Mouse (Mus musculus): ENCODE measurements at regions not wholly inside any gene's neighbourhood (a gene's known extent, or its start where the extent isn't known, plus 50 kb on each side); places are given as distances from the start of the nearest gene placed in this dataset.

DNA sequence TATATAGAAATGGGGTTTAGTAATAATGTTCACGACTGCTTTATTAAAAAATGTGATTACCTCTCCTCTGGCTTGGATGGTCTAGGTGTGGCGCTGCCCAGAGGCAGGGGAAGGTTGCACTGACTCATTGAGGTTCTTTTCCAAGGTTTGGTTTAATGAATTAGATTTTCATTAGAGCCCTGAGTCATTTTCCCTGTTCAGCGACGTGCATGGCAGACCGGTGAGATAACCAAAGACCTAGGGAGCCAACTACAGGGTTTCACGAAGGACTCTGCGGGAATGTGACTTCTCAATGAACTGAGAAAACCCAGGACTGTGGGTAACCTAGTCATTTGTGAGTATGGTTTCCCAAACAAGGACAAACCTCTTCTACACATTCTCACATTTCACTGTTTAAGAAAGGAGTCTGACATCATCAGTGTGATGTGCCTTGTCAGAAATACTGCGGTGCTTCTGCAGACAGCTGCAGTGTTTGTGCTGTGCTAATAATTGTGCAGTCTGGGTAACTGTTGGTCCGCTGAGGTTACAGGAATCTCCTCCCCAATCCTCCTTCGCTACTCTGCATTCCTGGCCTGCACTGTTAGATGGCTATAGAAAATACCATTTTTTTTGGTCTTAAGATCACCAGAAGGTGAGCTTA, 70.3 kb upstream of the Dnah5 start:
- no peak for DNase-seq (ENCODE audit: low spot score, missing footprints)
- no peak overlapping the region for H3K27ac ChIP-seq (ENCODE audit: low read depth, low read length)
- H3K4me3 ChIP-seq (ENCODE audit: low read depth, low read length) = no peak overlapping the region
- no peak for ATAC-seq (ENCODE audit: low FRiP score)
- H3K9me3 ChIP-seq (ENCODE audit: control insufficient read depth, low read length) = no peaks in the 10 kb centered on the region
- no peaks in the 10 kb centered on the region for H3K27me3 ChIP-seq (ENCODE audit: control insufficient read depth, insufficient read depth, low read length)
- H3K4me1 ChIP-seq (ENCODE audit: control insufficient read depth, insufficient read depth, low read length) = no peaks in the 10 kb centered on the region
- H3K36me3 ChIP-seq (ENCODE audit: control insufficient read depth, insufficient read depth, low read length) = no peaks in the 10 kb centered on the region
- WGBS = 83% methylated on average over 10 of the region's 10 CpGs
- H3K4me2 ChIP-seq = no peak overlapping the region
- no peak overlapping the region for H3K9ac ChIP-seq (ENCODE audit: low read length)

DNA sequence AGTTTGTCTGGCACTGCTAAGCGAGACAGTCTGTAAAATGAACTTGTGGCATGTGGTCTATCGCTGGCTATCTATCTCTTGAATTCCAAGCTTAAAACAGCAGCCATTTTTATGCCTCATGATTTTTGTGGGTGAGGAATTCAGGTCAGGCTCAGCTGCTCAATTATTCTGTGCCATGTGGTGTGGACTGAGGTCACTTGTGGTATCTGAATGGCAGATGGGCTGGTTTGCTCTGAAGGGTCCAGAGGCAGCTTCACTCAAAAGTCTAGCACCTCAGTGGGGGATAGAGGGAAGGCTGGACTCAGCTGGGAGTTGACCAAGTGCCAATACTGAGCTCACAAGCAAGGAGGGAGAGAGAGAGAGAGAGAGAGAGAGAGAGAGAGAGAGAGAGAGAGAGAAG, 69.3 kb upstream of the Dnah5 start:
- H3K27ac ChIP-seq (ENCODE audit: low read depth, low read length) = no peak overlapping the region
- 87% methylated on average over 2 of the region's 2 CpGs for WGBS

DNA sequence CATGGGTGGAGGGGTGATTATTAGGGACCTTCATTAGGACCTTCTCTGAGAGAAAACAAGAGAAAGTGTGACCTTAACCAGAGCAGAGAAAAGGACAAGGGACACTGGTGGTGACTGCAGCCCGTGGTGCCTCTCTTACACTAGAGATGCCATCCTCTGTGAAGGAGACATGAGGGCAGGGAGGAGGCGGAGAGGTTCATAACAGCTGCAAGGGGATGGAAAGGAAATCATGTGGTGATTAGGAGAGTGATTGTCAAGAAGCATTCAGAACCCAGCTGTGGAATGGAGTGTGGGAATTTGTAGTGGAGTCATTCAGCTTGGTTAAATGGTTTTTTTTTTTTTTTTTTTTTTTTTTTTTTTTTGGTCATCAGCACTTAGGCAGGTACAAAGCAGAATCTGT, 64.7 kb upstream of the Dnah5 start:
- Histone ChIP-seq H3K36me3 (ENCODE audit: control insufficient read depth, insufficient read depth, low read length) (no peaks in the 10 kb centered on the region), H3K9me3 (ENCODE audit: control insufficient read depth, low read length) (no peaks in the 10 kb centered on the region), H3K4me1 (ENCODE audit: control insufficient read depth, insufficient read depth, low read length) (no peaks in the 10 kb centered on the region), H3K27me3 (ENCODE audit: control insufficient read depth, insufficient read depth, low read length) (no peaks in the 10 kb centered on the region), H3K4me2 (no peak overlapping the region), H3K4me3 (ENCODE audit: low read depth, low read length) (no peak overlapping the region), H3K9ac (ENCODE audit: low read length) (no peak overlapping the region), H3K27ac (ENCODE audit: low read depth, low read length) (no peak overlapping the region)
- 83% methylated on average over 2 of the region's 2 CpGs for whole genome bisulfite sequencing
- DNase-seq (ENCODE audit: low spot score, missing footprints) (no peak), ATAC-seq (ENCODE audit: low FRiP score) (no peak)

More for the DNA sequence above, 69.3 kb upstream of the Dnah5 start:
- ATAC-seq (ENCODE audit: low FRiP score) (no peak), DNase-seq (ENCODE audit: low spot score, missing footprints) (no peak)
- no peaks in the 10 kb centered on the region for H3K9me3 ChIP-seq (ENCODE audit: control insufficient read depth, low read length)
- no peaks in the 10 kb centered on the region for H3K36me3 ChIP-seq (ENCODE audit: control insufficient read depth, insufficient read depth, low read length)
- H3K4me2 ChIP-seq = no peak overlapping the region
- H3K4me1 ChIP-seq (ENCODE audit: control insufficient read depth, insufficient read depth, low read length) = no peaks in the 10 kb centered on the region
- no peaks in the 10 kb centered on the region for H3K27me3 ChIP-seq (ENCODE audit: control insufficient read depth, insufficient read depth, low read length)
- no peak overlapping the region for H3K9ac ChIP-seq (ENCODE audit: low read length)
- H3K4me3 ChIP-seq (ENCODE audit: low read depth, low read length) = no peak overlapping the region

DNA sequence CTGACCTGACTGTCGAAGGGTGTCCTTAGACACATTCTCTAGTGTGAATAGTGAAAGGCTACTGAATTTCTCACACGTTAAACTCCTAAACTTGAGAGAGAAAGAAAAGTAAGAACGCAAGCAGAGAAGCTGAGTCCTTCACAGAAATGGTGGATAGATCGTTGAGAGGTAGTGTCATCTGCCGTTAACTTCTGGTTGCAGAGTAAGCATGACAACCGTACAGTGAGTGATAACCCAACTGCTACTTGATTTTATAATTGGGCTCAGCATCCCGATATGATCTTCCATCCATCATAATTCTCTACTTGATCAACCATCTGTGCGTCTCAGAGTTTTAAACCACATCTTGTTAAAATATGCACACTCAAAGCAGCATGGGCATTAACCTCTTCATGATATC, 63.3 kb upstream of the Dnah5 start:
- Histone ChIP-seq H3K4me2 (no peak overlapping the region), H3K36me3 (ENCODE audit: control insufficient read depth, insufficient read depth, low read length) (no peaks in the 10 kb centered on the region), H3K27ac (ENCODE audit: low read depth, low read length) (no peak overlapping the region), H3K4me3 (ENCODE audit: low read depth, low read length) (no peak overlapping the region), H3K4me1 (ENCODE audit: control insufficient read depth, insufficient read depth, low read length) (no peaks in the 10 kb centered on the region), H3K9ac (ENCODE audit: low read length) (no peak overlapping the region), H3K27me3 (ENCODE audit: control insufficient read depth, insufficient read depth, low read length) (no peaks in the 10 kb centered on the region), H3K9me3 (ENCODE audit: control insufficient read depth, low read length) (no peaks in the 10 kb centered on the region)
- WGBS = 94% methylated on average over 8 of the region's 8 CpGs
- DNase-seq (ENCODE audit: low spot score, missing footprints) (no peak), ATAC-seq (ENCODE audit: low FRiP score) (no peak)

DNA sequence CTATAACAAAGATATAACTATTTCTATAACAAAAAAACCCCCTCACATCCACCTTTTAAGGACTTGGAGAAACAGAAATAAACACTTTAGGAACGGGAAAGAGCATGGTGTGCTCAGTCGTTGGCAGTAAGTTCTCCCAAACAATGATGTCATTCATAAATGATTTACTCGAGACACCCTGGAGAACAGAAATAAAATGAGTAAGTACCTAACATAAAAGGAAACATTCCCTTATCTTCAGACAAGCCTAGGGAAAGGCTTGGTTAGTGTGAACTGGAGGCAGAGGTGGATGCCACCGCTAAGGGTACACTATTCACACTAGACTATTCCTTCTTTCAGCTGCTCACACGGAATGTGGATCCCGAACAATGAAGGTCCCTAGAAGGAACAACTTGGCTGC, 62.2 kb upstream of the Dnah5 start:
- ATAC-seq (ENCODE audit: low FRiP score) = no peak
- H3K4me3 ChIP-seq (ENCODE audit: low read depth, low read length) = no peak overlapping the region
- no peaks in the 10 kb centered on the region for H3K27me3 ChIP-seq (ENCODE audit: control insufficient read depth, insufficient read depth, low read length)
- no peak overlapping the region for H3K27ac ChIP-seq (ENCODE audit: low read depth, low read length)
- H3K9me3 ChIP-seq (ENCODE audit: control insufficient read depth, low read length) = no peaks in the 10 kb centered on the region
- no peak overlapping the region for H3K4me2 ChIP-seq
- DNase-seq (ENCODE audit: low spot score, missing footprints) = no peak
- no peaks in the 10 kb centered on the region for H3K36me3 ChIP-seq (ENCODE audit: control insufficient read depth, insufficient read depth, low read length)
- no peaks in the 10 kb centered on the region for H3K4me1 ChIP-seq (ENCODE audit: control insufficient read depth, insufficient read depth, low read length)
- no peak overlapping the region for H3K9ac ChIP-seq (ENCODE audit: low read length)
- WGBS = 88% methylated on average over 6 of the region's 6 CpGs

DNA sequence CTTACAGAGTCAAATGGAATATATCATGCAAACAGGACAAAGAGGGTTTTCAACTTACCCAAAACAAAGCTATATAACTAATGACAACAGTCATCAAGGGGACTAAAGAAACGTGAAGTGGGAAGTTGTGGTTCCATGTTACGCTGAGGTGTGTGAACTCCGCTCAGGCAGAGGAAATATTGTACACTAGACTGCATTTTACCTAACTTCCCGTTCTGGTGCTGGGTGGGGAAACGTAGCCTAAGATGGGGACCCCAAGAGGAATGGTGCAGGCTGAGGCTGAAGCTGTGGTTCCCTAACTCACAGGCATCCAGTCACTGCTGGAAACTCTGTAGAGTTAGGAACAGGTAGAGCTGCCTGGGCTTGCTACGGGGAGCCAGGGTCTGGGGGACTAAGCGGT, 59.3 kb upstream of the Dnah5 start:
- Histone ChIP-seq H3K36me3 (ENCODE audit: control insufficient read depth, insufficient read depth, low read length) (no peaks in the 10 kb centered on the region), H3K27me3 (ENCODE audit: control insufficient read depth, insufficient read depth, low read length) (no peaks in the 10 kb centered on the region), H3K4me1 (ENCODE audit: control insufficient read depth, insufficient read depth, low read length) (no peaks in the 10 kb centered on the region), H3K4me3 (ENCODE audit: low read depth, low read length) (no peak overlapping the region), H3K27ac (ENCODE audit: low read depth, low read length) (no peak overlapping the region), H3K9me3 (ENCODE audit: control insufficient read depth, low read length) (no peaks in the 10 kb centered on the region), H3K4me2 (no peak overlapping the region), H3K9ac (ENCODE audit: low read length) (no peak overlapping the region)
- no peak for ATAC-seq (ENCODE audit: low FRiP score)
- DNase-seq (ENCODE audit: low spot score, missing footprints) = no peak
- WGBS = 90% methylated on average over 7 of the region's 7 CpGs

DNA sequence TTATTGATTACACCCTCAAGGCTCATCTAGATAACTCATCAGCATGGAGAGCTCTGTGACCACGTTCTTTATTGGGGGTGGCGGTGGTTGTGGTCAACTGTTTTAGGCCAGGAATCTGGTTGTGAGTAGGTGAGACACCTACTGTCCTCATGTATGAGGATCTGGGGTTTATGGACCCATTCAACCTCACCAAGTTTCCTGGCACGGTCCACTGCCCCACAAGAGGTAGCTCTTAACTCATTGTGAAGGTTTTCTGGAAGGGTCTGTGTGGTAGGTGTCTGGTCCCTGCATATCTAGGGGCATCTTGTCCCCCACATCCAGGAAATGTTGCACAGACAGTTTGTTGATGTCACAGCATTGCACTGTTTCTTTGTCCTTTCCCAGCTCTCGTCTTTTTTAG, 58.7 kb upstream of the Dnah5 start:
- Histone ChIP-seq H3K9me3 (ENCODE audit: control insufficient read depth, low read length) (no peaks in the 10 kb centered on the region), H3K27me3 (ENCODE audit: control insufficient read depth, insufficient read depth, low read length) (no peaks in the 10 kb centered on the region), H3K4me3 (ENCODE audit: low read depth, low read length) (no peak overlapping the region), H3K9ac (ENCODE audit: low read length) (no peak overlapping the region), H3K4me2 (no peak overlapping the region), H3K36me3 (ENCODE audit: control insufficient read depth, insufficient read depth, low read length) (no peaks in the 10 kb centered on the region), H3K27ac (ENCODE audit: low read depth, low read length) (no peak overlapping the region), H3K4me1 (ENCODE audit: control insufficient read depth, insufficient read depth, low read length) (no peaks in the 10 kb centered on the region)
- ATAC-seq (ENCODE audit: low FRiP score) (no peak), DNase-seq (ENCODE audit: low spot score, missing footprints) (no peak)
- 86% methylated on average over 4 of the region's 4 CpGs for WGBS

DNA sequence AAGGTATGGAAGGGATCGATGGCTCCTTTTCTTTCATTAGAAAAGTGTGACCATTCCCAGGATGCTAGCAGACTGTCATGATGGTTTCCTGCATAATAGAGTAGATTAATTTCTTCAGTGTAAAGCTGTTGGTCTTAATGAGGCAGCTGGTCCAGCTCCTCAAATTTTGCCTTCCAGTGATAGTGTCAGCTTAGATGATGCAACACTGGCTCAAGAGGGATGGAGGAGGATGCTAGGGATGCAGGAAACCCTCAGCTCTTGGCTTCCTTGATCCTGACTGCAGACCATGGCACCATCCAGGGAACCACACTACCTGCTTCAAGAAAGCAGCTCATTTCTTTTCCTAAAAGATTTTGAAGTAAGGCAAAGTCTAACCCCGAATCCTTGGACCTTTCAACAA, 51.9 kb upstream of the Dnah5 start:
- Histone ChIP-seq H3K4me1 (ENCODE audit: control insufficient read depth, insufficient read depth, low read length) (peaks cover 8% of the 10 kb centered on the region), H3K27ac (ENCODE audit: low read depth, low read length) (no peak overlapping the region), H3K9me3 (ENCODE audit: control insufficient read depth, low read length) (no peaks in the 10 kb centered on the region), H3K9ac (ENCODE audit: low read length) (no peak overlapping the region), H3K4me2 (no peak overlapping the region), H3K27me3 (ENCODE audit: control insufficient read depth, insufficient read depth, low read length) (no peaks in the 10 kb centered on the region), H3K36me3 (ENCODE audit: control insufficient read depth, insufficient read depth, low read length) (no peaks in the 10 kb centered on the region), H3K4me3 (ENCODE audit: low read depth, low read length) (no peak overlapping the region)
- 91% methylated on average over 2 of the region's 2 CpGs for WGBS
- no peak for DNase-seq (ENCODE audit: low spot score, missing footprints)
- no peak for ATAC-seq (ENCODE audit: low FRiP score)
